Mouse (Mus musculus): ENCODE data around the gene Ypel2.

The Ypel2 gene

DNA sequence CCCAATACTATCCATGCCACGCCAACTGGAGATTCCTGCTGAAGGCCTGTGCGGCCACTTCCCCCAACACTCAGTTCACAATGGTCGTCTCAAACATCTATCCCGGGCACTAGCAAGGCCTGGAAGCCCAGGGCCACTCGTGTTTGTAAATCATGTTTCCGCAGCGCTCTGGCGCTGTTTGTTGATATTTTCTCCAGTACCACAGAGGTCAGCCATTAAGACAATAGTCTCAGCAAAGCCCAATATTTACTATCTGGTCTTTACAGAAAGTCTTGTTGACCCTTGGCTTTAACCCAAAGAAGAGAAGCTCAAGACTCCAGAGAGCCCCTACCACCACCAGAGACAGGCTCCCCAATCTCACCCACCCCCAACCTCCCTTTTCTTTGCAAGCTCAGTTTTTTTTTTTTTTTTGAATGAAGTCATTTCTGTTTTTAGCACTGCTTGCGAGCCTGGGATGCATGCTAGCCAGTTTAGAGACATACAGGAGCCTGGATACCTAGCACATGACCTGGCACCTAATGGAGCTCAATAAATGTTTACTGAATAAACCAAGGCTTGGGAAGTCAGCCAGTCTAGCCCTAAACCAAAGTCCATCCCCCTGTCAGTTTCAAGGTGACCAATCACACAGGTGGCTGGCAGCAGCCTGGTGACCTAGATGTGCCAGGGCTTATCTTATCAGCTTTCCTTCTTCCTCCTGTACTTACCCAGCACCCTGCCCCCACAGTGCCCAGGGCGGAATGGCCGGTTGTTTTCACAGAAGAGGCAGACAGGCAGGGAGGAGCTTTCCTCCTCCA lies 31.8 kb downstream of the Ypel2 start:
- in situ Hi-C loops (cut with MboI), result no loop called here

- in situ Hi-C loops (cut with MboI), result no loop called here
Observed at GRCm38 (mm10) chr11:86960331-86960730, 33.2 kb downstream of the Ypel2 start.

DNA sequence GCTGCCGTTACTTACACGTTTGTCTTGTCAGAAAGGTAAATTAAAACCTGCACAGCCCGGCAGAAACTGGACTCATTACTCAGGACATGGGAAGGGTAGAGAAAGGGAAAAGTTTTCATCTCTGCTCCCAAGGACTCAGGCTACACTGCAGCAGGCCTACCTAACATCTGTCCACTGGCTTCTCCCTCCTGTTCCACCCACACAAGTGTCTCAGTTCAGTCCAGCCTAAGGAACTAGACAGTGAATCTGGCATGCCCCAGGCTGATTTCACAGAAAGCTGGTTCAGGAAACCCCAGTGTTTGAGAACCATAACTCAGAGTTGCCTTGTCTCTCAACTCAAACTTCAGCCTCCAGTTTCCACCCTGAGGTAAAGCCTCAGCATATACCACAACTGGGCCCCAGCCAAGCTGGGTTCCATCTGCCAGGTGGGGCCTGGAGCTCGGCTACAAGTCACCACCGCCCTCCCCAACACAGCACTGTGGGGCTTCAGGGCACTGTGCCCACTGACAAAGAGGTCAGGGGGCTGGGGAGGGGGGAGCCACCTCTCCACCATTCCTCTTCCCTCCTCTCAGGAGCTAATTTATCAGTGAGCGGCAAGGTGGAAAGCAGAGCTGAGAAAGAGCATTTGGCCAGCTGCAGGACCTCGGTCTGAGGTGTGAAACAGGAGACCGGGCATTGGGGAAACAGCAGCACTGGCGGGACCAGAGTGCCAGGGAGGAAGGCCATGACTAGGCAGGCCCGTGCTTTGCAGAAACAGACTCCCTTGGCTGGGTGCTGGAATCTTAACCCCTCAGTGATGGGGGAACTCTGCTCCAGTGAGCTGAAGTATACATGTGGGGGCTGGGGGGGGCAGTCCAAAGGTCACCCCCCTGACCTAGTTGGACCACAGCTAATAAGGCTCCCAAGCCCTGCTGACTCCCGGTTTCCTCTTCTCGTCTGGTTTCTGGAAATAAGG lies 34.5 kb downstream of the Ypel2 start:
- in situ Hi-C loops (cut with MboI), result no loop called here

DNA sequence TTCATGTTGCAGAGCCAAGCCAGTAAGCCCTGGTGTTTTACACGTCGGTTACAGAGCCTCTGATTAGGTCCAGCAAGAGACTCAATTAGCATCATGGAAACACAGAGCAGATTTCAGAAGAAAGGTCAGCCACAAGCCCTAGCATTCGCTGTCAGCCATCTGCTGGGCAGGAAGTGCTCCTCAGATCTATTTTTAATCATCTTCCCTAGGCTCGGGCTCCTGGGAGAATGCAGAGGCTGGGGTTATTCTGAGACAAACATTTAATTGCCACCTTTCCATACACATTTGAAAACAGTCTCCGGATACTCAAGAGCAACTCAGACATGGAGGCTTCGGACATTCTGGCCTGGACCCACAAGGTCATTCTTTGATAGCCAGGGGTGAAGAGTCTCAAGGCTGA lies 35.3 kb downstream of the Ypel2 start:
- in situ Hi-C loops (cut with MboI), result no loop called here

- in situ Hi-C loops (cut with MboI), result no loop called here
Observed at GRCm38 (mm10) chr11:86956363-86956762, 37.1 kb downstream of the Ypel2 start.

- in situ Hi-C loops (cut with MboI), result no loop called here
Observed at GRCm38 (mm10) chr11:86954616-86955270, 38.8 kb downstream of the Ypel2 start.

GRCm38 (mm10) chr11:86953096-86953495 lies 40.4 kb downstream of the Ypel2 start:
- in situ Hi-C loops (cut with MboI), result no loop called here

DNA sequence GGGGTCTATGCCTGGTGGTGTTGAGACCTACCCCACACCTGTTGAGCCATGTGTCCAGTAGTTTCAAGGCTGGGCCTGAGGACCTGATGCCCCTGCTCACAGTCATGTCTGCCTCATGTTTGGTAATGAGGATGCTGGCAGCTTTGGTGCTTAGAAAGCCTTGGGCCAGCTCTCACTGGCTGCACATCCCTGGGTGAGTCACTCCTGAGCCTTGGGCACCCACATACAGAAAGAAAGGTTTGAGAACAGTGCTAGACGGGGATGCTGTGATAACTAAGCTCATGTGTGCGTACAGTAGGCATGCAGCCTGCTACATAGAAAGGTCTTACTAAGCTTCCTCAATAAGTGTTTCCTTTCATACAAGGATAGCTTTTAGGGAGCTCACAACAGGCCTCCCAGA lies 40.8 kb downstream of the Ypel2 start:
- in situ Hi-C loops (cut with MboI), result no loop called here

- in situ Hi-C loops (cut with MboI), result no loop called here
Observed at GRCm38 (mm10) chr11:86951672-86952071, 41.8 kb downstream of the Ypel2 start.

DNA sequence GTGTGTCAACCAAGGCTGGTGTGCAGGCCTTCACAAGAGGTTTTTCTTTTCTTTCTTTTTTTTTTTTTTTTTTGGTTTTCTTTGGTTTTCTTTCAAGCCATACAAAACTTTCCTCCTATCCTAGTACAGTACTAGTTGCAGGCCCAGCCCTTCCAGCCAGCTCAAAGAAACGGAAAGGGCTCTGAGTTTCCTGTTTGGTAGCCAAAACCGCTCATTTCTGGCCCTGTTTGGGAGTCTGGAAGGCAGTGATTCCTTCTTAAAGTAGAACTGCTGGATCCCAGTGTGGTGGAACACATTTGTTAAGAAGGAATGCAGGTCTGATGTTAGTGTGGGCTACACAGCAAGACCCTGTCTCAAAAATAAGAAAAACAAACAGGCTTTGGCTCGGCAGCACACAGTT lies 43.0 kb downstream of the Ypel2 start:
- in situ Hi-C loops (cut with MboI), result no loop called here

GRCm38 (mm10) chr11:86949951-86950441 lies 43.5 kb downstream of the Ypel2 start:
- in situ Hi-C loops (cut with MboI), result no loop called here

- in situ Hi-C loops (cut with MboI), result no loop called here
Observed at GRCm38 (mm10) chr11:86946644-86947195, 46.8 kb downstream of the Ypel2 start.

DNA sequence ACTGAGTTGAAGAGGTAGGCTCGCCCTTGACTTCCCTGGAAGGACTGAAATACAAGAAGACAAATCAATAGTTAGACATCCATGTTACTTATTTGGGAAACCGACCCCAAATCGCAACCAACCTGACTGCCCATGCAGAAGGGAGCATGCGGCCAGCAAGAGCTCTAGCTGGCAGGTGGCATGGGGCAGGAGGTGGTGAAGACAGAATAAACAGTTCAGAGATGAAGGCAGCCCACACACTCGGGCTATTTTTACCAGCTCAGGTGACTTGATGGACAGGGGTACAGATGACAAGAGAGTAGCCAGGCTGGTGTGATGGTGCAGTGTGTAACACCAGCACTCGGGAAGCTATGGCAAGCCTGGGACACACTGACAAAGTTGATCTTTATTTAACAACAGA lies 47.6 kb downstream of the Ypel2 start:
- in situ Hi-C loops (cut with MboI), result no loop called here

DNA sequence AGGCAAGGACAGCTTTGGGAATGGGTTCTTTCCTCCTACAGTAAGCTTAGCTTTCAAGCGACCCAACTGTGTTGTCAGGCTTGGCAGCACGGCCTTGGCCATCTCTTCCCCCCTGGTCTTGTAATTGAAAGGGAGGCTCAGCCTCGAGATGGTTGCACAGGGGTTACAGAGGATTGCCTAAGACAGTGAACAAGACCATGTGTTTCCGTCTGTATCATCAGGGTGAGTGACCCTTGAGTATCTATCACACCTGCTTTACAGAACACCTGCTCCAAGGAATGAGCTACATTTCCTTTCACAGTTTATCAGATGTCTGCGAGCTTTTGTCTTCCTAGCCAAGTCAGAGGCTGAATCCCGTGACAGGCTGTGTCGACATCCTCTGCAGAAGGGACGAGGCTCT lies 48.4 kb downstream of the Ypel2 start:
- in situ Hi-C loops (cut with MboI), result no loop called here

DNA sequence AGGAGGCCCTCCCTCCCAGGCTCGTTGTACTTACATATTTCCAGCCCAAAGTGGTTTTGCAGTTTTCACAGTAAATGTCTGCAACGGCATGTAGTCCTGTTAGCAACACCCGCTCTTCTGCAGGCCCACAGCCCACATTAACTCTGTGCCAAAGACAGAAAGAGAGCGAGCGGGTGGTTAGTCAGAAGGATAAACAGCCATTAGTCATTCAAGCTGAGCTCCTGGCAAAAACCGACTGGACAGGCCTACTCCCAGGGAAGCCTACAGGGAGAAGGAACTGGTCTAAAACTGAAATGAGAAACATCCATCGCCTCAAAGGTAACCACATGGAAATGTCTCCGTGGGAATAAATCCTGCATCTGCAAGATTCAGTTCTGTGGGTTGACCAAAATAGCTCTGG lies 49.0 kb downstream of the Ypel2 start:
- in situ Hi-C loops (cut with MboI), result no loop called here

- in situ Hi-C loops (cut with MboI), result no loop called here
Observed at GRCm38 (mm10) chr11:86941904-86942303, 51.6 kb downstream of the Ypel2 start.

DNA sequence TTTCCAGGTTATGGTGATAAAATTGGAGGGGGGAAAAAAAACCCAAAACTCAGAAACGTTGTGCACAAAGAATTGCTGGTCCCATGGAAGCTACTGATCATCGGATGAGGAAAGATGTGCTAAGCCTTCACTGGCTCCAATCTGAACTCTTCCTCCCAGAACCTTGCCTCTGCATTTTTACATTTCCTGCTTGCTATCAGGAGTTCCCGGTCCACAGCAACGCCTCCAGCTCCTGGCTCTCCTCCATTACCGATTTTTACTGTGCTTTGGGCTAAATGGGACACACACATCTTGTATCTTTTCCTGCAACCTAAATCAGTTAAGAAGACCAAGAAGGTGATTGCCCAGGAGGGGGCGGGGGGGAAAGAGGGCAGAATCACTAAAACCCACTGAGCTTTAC lies 54.0 kb downstream of the Ypel2 start:
- in situ Hi-C loops (cut with MboI), result no loop called here

DNA sequence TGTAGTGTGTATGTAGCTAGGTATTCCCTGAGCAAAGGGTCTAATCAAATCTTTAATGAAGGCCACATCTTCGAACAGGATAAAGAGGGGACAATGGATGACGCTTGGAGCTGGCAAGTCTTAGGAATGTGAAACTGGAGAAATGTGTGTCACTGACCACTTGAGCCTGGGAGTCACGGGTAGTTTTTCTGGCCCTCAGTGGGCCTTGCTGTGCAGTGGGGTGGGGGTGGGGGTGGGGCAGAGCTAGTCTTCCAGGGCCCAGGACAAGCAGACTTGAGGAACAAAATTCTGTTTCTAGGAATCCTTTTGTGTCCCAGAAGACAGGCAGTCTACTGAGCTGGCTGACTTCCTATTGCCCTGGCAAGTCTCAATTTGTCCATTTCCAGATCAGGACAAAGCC lies 55.0 kb downstream of the Ypel2 start:
- in situ Hi-C loops (cut with MboI), result no loop called here

GRCm38 (mm10) chr11:86938108-86938507 lies 55.4 kb downstream of the Ypel2 start:
- in situ Hi-C loops (cut with MboI), result no loop called here

- in situ Hi-C loops (cut with MboI), result no loop called here
Observed at GRCm38 (mm10) chr11:86936938-86937337, 56.6 kb downstream of the Ypel2 start.

DNA sequence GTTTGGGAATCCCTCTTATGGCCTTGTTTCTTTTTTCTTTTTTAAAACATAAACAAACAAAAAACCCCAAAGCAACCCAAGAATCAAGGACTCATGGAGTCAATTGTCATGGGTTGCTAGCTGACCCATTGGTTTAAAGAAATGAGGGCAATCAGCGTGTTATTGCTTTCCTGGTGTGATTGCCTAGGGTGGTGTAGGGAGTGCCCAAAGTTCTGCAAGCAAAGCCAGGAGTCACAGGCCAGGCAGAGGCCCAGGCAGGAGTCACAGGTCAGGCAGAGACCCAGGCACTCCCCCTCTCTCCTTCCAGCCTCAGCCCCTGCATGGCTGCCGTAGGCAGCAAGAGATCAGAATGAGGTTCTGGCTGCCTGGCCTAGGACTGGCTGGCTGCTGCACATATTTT lies 58.6 kb downstream of the Ypel2 start:
- in situ Hi-C loops (cut with MboI), result no loop called here

DNA sequence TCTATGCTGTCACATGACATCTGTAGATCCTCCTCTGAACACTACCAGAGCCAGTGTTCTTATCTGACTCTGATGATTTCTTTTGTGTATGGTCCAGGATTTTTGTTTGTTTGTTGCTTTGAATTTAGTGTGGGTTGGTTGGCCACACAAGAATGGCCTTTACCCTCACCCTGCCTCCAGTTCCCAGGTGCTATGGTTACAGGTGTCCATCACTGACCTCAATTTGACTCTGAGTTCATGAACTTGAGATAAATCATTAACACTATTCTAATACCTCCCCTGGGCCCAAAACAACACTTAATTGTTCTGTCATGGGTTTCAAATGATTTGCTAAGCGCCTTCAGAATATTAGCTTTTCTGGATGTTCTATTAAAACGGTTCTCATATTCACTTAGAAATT lies 61.3 kb downstream of the Ypel2 start:
- in situ Hi-C loops (cut with MboI), result no loop called here

Data from mature B cell (primary cell).